Mouse (Mus musculus) gonadal fat pad, adult 2 months (tissue): ENCODE data around the gene Sptb. TPM values are rescaled to one million over a fixed set of nuclear protein-coding genes. Genes with fewer than 3 reads are reported as not detected.

Experiments
- DNase-seq: peaks from one replicate; pipeline ENCODE4 v3.0.0-alpha.2; 2012; ENCODE audit warnings: low read depth
- polyA plus RNA-seq: library from polyadenylated mRNA; depleted of rRNA; stranded (reverse); fragments of >200 nt; gene quantifications from 2 replicates; pipeline ENCODE4 v1.2.3, GENCODE M21; 2012; rRNA removed

Sptb gene
- 3.5 and 4.1 TPM in 2 replicates for polyA plus RNA-seq

DNA sequence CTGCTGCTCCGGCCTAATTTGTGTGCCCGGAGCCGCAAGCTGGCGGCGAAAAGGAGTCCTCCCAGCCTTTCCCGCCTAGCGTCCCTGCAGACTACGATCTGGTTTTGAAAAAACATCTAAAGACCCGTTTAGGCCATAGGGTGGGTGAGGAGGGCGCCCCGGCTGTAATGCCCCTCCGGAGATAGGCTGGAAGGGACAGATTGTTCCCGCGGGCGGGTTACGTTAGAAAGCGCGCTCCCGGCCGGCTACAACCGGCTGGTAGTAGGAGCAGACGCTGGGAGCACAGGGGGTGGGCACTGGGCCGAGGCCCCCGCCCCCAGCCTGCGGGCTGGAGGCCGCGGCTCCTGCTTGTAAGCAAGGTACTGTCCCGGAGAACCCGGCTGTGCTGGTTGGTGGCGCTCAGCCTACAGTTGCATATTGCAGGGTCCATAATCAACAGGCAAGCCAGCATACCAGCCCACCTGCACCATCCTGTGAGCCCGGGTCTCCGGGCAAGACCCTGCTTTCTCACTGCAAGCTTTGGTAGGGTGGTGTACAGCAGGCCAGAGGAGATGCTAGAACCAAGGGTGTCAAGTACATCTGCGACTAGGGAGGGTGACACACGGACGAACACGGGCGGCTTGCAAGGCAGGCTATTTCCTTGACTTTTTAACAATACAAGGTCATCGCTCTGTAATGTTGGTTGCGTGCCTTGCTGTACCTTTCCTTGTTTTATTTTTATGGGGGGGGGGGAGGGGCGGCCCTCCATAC lies at the start of gene Sptb:
TSS of gene Sptb (minus strand) at position 197 of the 750 bp plus-strand sequence.
- DNase-seq = no peak

DNA sequence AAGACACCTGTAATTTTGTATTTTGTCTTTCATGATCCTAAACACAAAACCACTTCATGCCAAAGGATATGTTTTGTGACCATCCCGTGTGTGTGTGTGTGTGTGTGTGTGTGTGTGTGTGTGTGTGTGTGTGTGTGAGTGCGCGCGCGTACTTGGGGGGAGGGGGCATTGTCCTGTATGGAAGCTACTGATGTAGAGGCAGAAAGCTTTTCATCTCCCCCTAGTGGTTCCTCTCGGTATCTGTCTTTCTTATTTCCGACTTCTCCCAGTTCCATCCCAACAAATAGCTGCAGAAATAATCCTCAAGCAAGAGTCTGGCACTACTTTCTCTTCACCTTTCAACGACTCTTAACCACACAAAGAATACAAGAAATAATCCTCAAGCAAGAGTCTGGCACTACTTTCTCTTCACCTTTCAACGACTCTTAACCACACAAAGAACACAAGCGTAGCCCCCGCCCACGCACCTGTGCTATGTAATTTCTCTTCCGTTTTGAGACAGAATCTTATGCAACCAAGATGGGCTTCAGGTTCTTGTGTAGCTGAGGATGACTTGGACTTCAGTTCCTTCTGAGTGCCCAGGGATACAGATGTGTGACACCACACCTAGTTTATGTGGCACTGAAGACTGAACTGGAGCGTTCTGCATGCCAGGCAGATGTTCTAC lies 42.4 kb upstream of the Sptb start:
- DNase-seq = no peak

DNA sequence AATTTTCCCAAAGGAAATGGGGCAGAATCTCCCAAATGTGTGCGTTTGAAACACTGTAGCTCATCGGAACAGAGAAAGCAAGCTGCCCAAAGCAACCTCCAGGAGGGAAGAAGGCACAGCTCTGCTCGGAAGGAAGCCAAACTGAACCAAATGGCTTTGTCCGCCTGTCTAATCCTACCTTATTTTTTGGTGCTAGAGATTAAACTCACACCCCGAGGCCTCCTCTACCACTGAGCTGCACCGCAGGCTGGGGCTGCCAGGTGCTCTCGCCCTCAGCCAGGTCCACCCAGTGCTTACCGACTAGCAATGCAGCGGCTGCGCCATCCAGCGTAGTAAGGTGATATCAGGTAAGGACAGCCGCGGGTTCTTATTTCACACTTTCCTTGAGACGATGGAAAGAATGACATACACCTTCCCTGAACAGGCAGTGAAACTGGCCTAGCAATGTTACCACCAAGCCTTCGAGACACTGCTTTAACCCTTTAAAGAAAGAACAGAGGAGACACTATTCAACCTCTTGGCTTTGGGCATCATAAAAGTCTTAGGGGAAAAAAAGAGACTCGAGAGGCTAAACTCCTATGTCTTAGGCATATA lies 40.6 kb upstream of the Sptb start:
- DNase-seq = no peak

DNA sequence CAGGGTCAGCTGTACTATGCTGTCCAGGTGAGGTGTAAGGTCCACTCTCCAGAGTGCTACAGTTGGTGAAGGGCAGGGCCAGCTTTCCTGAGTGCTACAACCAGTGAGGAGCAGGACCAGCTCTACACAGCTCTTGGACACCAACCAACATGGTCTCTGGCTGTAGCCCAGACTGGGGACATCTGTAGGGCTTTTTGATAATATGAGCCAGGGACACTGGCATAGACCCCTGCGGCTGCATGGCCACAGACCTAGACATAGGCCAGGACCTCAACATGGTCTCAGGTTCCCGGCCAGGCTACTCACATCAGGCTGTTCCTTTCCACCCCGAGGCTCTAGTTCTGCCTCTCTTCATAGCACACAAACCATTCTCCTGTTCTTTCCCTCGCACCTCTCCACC lies 17.6 kb upstream of the Sptb start:
- DNase-seq = no peak

GRCm38 (mm10) chr12:76722026-76722425 lies 11.7 kb upstream of the Sptb start:
- no peak for DNase-seq

- DNase-seq = no peak
Observed at GRCm38 (mm10) chr12:76720572-76720971, 10.2 kb upstream of the Sptb start.

GRCm38 (mm10) chr12:76718384-76718783 lies 8.0 kb upstream of the Sptb start:
- no peak for DNase-seq

GRCm38 (mm10) chr12:76709795-76710350 lies 474 bp downstream of the Sptb start:
- DNase-seq = no peak

DNA sequence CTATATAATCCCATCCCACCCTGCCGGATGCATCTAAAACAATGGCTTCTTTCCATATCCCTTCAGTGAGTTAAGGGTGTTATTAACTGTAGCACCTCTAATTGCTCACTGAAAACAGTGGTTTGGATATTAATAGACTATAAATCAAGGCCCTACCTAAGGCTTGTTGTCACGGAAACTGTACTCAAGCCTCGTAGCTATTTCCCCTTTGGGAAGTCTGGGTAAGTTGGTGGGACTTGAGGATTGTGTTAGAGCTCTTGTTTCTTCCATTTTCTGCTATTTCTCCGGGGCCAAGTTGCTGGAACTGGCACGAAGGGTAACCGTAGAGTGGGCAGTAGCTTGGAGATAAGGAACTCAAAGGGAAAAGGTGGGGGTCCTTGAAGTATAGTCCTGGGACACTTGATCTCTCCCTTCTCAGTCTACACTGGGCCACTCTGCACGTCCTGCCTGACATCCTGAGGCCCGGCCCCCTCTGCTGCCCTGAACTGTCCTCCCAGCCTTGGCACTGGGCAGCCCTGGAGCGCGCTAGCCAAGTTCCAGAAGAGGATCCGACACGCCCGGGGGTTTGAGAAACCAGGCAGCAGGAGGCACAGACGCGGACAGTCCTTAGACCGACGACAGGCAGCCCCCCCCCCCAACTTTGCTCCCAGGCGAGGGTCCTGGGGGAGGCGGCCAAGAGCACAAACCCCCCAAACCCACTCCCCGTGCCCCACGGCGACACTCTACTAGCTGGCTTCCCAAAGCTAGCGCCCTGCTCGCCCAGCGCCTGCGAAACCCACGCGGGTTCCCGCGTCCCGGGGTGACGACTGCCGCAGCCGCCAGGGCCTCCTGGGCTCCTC lies 1.2 kb downstream of the Sptb start:
- no peak for DNase-seq

DNA sequence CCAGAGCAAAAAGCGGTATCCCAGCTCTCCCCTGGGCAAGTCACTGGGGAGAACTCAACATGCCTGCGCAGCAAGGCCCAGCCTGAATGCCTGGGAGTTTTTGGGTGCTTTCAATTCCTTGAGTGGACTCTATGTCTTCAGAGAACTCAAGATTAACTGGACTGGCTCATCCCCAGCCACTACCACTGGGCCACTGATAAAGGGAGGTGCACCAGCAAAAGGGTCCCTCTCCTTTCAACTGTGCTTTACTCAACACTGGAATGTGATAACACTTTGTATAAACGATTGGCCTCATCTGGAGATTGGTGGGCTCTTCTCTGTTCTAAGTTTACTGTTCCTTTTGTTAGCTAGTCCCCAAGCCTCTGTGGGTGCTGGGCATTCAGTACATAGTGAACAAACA lies 2.2 kb downstream of the Sptb start:
- DNase-seq = no peak

GRCm38 (mm10) chr12:76696380-76696935 lies 13.9 kb downstream of the Sptb start:
- DNase-seq = no peak

DNA sequence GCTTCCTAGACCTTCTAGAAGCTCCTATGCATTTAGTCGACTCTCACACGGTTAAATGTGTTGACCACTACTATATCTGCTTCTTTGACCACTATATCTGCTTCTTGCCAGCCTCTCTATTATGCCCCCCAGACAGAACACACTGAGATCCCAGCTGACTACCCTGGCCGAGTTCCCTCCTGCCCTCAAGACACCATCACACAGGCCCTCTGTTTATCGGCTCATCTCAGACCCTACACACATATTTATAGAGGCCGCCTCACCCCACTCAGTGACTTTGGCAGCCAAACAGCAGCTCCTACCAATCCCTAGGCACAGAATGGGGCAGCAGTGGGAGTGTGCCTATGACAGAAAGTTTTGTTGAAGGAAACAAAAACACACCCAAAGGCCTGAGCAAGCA lies 14.6 kb downstream of the Sptb start:
- DNase-seq = no peak

DNA sequence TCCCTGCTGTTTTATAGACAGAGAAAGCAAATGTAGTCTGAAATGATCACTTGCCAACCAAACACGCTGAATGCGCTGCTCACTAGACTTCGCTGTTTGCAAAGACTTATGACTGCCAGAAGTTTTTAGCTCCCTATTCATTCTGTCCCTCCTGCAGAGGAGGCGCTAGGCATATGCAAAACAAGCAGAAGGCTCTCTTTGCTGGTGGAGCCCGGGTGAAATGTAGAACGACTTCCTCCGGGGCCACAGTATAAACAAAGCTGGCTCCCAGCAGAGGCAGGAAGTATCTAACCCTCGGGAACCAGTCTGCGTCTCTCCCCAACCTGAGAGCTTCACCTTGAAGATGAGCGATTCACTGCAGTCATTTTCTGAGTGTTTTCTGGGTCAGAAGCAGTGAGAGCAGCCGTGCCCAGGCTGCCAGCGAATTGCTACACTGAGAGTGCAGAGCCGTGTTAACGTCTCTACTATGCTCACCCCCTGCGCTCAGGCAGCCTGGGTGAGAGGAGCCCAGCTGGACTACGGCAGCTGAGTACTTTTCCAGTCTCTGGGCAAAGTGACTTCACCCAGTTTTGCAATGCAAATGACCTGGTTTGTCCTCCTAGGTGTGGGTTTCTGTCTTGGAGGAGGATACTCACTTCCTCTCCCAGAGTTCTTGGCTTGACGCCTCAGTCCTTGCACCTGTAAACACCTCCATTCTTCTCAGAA lies 15.4 kb downstream of the Sptb start:
- DNase-seq = peak; percentile 73

- no peak for DNase-seq
Observed at GRCm38 (mm10) chr12:76687498-76688200, 22.7 kb downstream of the Sptb start.

DNA sequence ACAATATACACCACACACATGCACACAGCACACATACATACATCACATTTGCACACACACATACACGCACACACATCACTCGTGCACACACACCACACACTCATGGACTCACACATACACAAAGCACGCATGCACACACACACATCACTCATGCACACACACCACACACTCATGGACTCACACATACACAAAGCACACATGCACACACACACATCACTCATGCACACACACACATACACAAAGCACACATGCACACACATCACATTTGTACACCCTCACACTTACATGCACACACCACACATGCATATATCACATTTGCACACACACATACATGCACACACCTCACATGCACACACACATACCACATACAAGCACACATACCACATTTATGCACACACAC lies 24.7 kb downstream of the Sptb start:
- DNase-seq = no peak

DNA sequence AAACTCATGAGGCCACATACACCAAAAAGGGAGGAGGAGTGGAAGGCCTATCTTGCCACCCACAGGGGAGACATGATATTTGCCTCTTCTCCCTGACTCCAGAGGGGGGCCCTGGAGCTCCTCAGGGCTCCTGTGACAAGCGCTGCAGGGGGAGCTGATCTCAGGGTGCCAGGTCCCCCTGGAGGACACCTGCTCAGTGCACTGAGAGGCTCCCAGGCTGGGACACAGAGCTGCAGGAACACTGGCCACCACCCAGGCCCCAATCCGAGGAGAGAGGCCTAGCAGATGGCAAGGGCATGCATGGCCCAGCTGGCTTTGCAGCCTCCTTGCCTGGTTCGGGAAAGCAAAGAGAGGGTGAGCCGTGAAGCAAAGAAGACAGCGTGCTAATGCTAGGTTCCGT lies 25.9 kb downstream of the Sptb start:
- no peak for DNase-seq

DNA sequence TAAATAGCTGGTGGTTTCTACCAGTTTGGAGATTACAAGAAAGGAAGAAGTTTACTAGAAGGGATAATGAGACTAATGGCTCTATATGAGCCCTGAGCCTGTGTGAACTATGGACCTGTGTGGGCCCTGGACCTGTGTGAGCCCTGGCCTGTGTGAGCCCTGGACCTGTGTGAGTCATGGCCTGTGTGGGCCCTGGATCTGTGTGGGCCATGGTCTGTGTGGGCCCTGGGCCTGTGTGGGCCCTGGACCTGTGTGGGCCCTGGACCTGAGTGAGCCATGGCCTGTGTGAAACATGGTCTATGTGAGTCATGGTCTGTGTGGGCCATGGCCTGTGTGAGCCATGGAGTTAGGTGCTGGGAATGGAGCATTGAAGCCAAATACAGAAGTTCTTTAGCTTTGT lies 28.4 kb downstream of the Sptb start:
- DNase-seq = no peak

GRCm38 (mm10) chr12:76677068-76677467 lies 33.3 kb downstream of the Sptb start:
- no peak for DNase-seq

GRCm38 (mm10) chr12:76676477-76676876 lies 33.9 kb downstream of the Sptb start:
- no peak for DNase-seq

- DNase-seq = no peak
Observed at GRCm38 (mm10) chr12:76675364-76675763, 35.0 kb downstream of the Sptb start.
